Mouse (Mus musculus) forebrain, embryonic 15.5 days (tissue): ENCODE measurements around the gene Hamp2. TPM values are rescaled to one million over a fixed set of nuclear protein-coding genes. Genes with fewer than 3 reads are reported as not detected.

Experiments used
- ATAC-seq: fragments of 200-750 bp; cut with Nextera tagmentation; replicated peaks from 2 replicates; pipeline ENCODE4 v1.8.0; 2017; ENCODE audit warnings: mild to moderate bottlenecking, moderate TSS enrichment, moderate library complexity
- H3K27ac ChIP-seq: fragments of 300-500 bp; sonication (generic); replicated peaks from 2 replicates; pipeline ENCODE4 v1.5.1; 2015; ENCODE audit warnings: mild to moderate bottlenecking, inconsistent platforms
- H3K27me3 ChIP-seq: fragments of 300-500 bp; sonication (generic); 2 replicates; pipeline ENCODE4 v1.6.1; 2015; ENCODE audit warnings: inconsistent platforms
- H3K36me3 ChIP-seq: fragments of 300-500 bp; sonication (generic); 2 replicates; pipeline ENCODE4 v1.6.1; 2015; ENCODE audit warnings: mild to moderate bottlenecking, inconsistent platforms
- H3K4me1 ChIP-seq: fragments of 300-500 bp; sonication (generic); 2 replicates; pipeline ENCODE4 v1.6.1; 2015; ENCODE audit warnings: inconsistent platforms
- H3K4me2 ChIP-seq: fragments of 300-500 bp; sonication (generic); replicated peaks from 2 replicates; pipeline ENCODE4 v1.6.1; 2015; ENCODE audit warnings: mild to moderate bottlenecking, inconsistent platforms
- H3K4me3 ChIP-seq: fragments of 300-500 bp; sonication (generic); 2 replicates; pipeline ENCODE4 v1.5.1; 2015; ENCODE audit warnings: mild to moderate bottlenecking, inconsistent platforms
- H3K9ac ChIP-seq: fragments of 300-500 bp; sonication (generic); replicated peaks from 2 replicates; pipeline ENCODE4 v1.6.1; 2015; ENCODE audit warnings: mild to moderate bottlenecking, inconsistent platforms
- H3K9me3 ChIP-seq: fragments of 300-500 bp; sonication (generic); 2 replicates; pipeline ENCODE4 v1.6.1; 2016; ENCODE audit warnings: inconsistent platforms
- WGBS: fragments of 180-500 bp; shearing (Covaris S2); methylation state at CpG from one replicate; pipeline ENCODE4 v1.1.7; 2015; ENCODE audit warnings: mixed read lengths; 5-methylcytosine and 5-hydroxymethylcytosine counted together
- polyA plus RNA-seq: library from polyadenylated mRNA; unstranded; fragments of >200 nt; fragmentation: Nextera tagmentation; extraction: Ambion mirVana; gene quantifications from 2 replicates; pipeline ENCODE4 v1.2.1, GENCODE M21; 2015

Gene Hamp2
- polyA plus RNA-seq, 1 experiment from 2014 or later, result not detected

- Histone ChIP-seq H3K4me2 (no peak overlapping the region), H3K9ac (no peak overlapping the region), H3K9me3 (no peaks in the 10 kb centered on the region), H3K36me3 (no peaks in the 10 kb centered on the region), H3K4me3 (no peak overlapping the region), H3K27ac (no peak overlapping the region), H3K4me1 (peaks cover 10% of the 10 kb centered on the region; the same call in 1 of the 2 replicates), H3K27me3 (no peaks in the 10 kb centered on the region)
- WGBS, result 83% methylated on average over 6 of the region's 6 CpGs
- ATAC-seq, result no peak
Observed at GRCm38 (mm10) chr7:30909773-30910172, 14.7 kb downstream of the Hamp2 start.

- peak overlapping the region; percentile 49 for H3K4me2 ChIP-seq
- no peaks in the 10 kb centered on the region for H3K9me3 ChIP-seq
- H3K9ac ChIP-seq, result no peak overlapping the region
- peak overlapping the region; percentile 27 for H3K4me3 ChIP-seq
- no peak for ATAC-seq
- no peaks in the 10 kb centered on the region for H3K27me3 ChIP-seq
- H3K27ac ChIP-seq, result no peak overlapping the region
- peaks cover 10% of the 10 kb centered on the region; the same call in 1 of the 2 replicates for H3K4me1 ChIP-seq
- no peaks in the 10 kb centered on the region for H3K36me3 ChIP-seq
- 22% methylated on average over 15 of the region's 17 CpGs for WGBS
Observed at GRCm38 (mm10) chr7:30908992-30909431, 15.5 kb downstream of the Hamp2 start.

GRCm38 (mm10) chr7:30908277-30908991 lies 16.0 kb downstream of the Hamp2 start:
- Histone ChIP-seq H3K4me3 (peak overlapping the region; percentile 27), H3K36me3 (no peaks in the 10 kb centered on the region), H3K4me2 (peak overlapping the region; percentile 49), H3K27ac (no peak overlapping the region), H3K9ac (0 out of 2 replicates have a peak overlapping the region, but pooled peaks have one; percentile 26), H3K9me3 (no peaks in the 10 kb centered on the region), H3K4me1 (peaks cover 10% of the 10 kb centered on the region; the same call in 1 of the 2 replicates), H3K27me3 (no peaks in the 10 kb centered on the region)
- peak; percentile 58 for ATAC-seq
- WGBS, result 4% methylated on average over 25 of the region's 26 CpGs

- ATAC-seq, result no peak
- H3K9me3 ChIP-seq, result no peaks in the 10 kb centered on the region
- peaks cover 10% of the 10 kb centered on the region; the same call in 1 of the 2 replicates for H3K4me1 ChIP-seq
- no peak overlapping the region for H3K4me2 ChIP-seq
- H3K9ac ChIP-seq, result no peak overlapping the region
- 60% methylated on average over 4 of the region's 4 CpGs for WGBS
- H3K36me3 ChIP-seq, result no peaks in the 10 kb centered on the region
- no peak overlapping the region for H3K27ac ChIP-seq
- no peaks in the 10 kb centered on the region for H3K27me3 ChIP-seq
- H3K4me3 ChIP-seq, result no peak overlapping the region
Observed at GRCm38 (mm10) chr7:30904042-30904441, 20.4 kb downstream of the Hamp2 start.

GRCm38 (mm10) chr7:30895217-30895616 lies 29.3 kb downstream of the Hamp2 start:
- Histone ChIP-seq H3K27ac (no peak overlapping the region), H3K9me3 (no peaks in the 10 kb centered on the region), H3K4me2 (no peak overlapping the region), H3K4me3 (no peak overlapping the region), H3K4me1 (no peaks in the 10 kb centered on the region), H3K9ac (no peak overlapping the region), H3K27me3 (no peaks in the 10 kb centered on the region), H3K36me3 (no peaks in the 10 kb centered on the region)
- WGBS, result 95% methylated on average over 3 of the region's 3 CpGs
- ATAC-seq, result no peak

GRCm38 (mm10) chr7:30892515-30892914 lies 32.0 kb downstream of the Hamp2 start:
- no peak for ATAC-seq
- Histone ChIP-seq H3K9ac (no peak overlapping the region), H3K4me3 (no peak overlapping the region), H3K36me3 (no peaks in the 10 kb centered on the region), H3K9me3 (no peaks in the 10 kb centered on the region), H3K4me2 (no peak overlapping the region), H3K27ac (no peak overlapping the region), H3K27me3 (no peaks in the 10 kb centered on the region), H3K4me1 (no peaks in the 10 kb centered on the region)
- WGBS, result 77% methylated on average over 3 of the region's 3 CpGs

- Histone ChIP-seq H3K4me3 (no peak overlapping the region), H3K27ac (no peak overlapping the region), H3K27me3 (no peaks in the 10 kb centered on the region), H3K9ac (no peak overlapping the region), H3K4me1 (no peaks in the 10 kb centered on the region), H3K36me3 (no peaks in the 10 kb centered on the region), H3K9me3 (no peaks in the 10 kb centered on the region), H3K4me2 (no peak overlapping the region)
- ATAC-seq, result no peak
- 87% methylated on average over 9 of the region's 9 CpGs for WGBS
Observed at GRCm38 (mm10) chr7:30891746-30892145, 32.7 kb downstream of the Hamp2 start.

- no peaks in the 10 kb centered on the region for H3K4me1 ChIP-seq
- 72% methylated on average over 2 of the region's 2 CpGs for WGBS
- no peak overlapping the region for H3K4me2 ChIP-seq
Observed at GRCm38 (mm10) chr7:30890681-30891080, 33.8 kb downstream of the Hamp2 start.

GRCm38 (mm10) chr7:30888786-30889185 lies 35.7 kb downstream of the Hamp2 start:
- Histone ChIP-seq H3K4me1 (no peaks in the 10 kb centered on the region), H3K9me3 (no peaks in the 10 kb centered on the region), H3K27me3 (no peaks in the 10 kb centered on the region), H3K4me3 (no peak overlapping the region), H3K4me2 (no peak overlapping the region), H3K36me3 (no peaks in the 10 kb centered on the region), H3K9ac (no peak overlapping the region), H3K27ac (no peak overlapping the region)
- WGBS, result 82% methylated on average over 7 of the region's 7 CpGs
- no peak for ATAC-seq

More at GRCm38 (mm10) chr7:30890681-30891080, 33.8 kb downstream of the Hamp2 start:
- no peak overlapping the region for H3K4me3 ChIP-seq
- H3K27ac ChIP-seq, result no peak overlapping the region
- H3K27me3 ChIP-seq, result no peaks in the 10 kb centered on the region
- H3K9ac ChIP-seq, result no peak overlapping the region
- H3K36me3 ChIP-seq, result no peaks in the 10 kb centered on the region
- ATAC-seq, result no peak
- no peaks in the 10 kb centered on the region for H3K9me3 ChIP-seq

GRCm38 (mm10) chr7:30887568-30888188 lies 36.8 kb downstream of the Hamp2 start:
- H3K4me1 ChIP-seq, result no peaks in the 10 kb centered on the region
- no peak overlapping the region for H3K9ac ChIP-seq
- H3K36me3 ChIP-seq, result no peaks in the 10 kb centered on the region
- H3K27me3 ChIP-seq, result no peaks in the 10 kb centered on the region
- no peak overlapping the region for H3K4me2 ChIP-seq
- no peaks in the 10 kb centered on the region for H3K9me3 ChIP-seq
- 84% methylated on average over 14 of the region's 14 CpGs for WGBS
- H3K27ac ChIP-seq, result no peak overlapping the region
- ATAC-seq, result no peak
- H3K4me3 ChIP-seq, result no peak overlapping the region

- WGBS, result 75% methylated on average over 4 of the region's 4 CpGs
- Histone ChIP-seq H3K4me1 (no peaks in the 10 kb centered on the region), H3K27me3 (no peaks in the 10 kb centered on the region), H3K4me2 (no peak overlapping the region), H3K36me3 (no peaks in the 10 kb centered on the region), H3K4me3 (no peak overlapping the region), H3K9me3 (no peaks in the 10 kb centered on the region), H3K9ac (no peak overlapping the region), H3K27ac (no peak overlapping the region)
- ATAC-seq, result no peak
Observed at GRCm38 (mm10) chr7:30886852-30887251, 37.6 kb downstream of the Hamp2 start.

GRCm38 (mm10) chr7:30884047-30884446 lies 40.4 kb downstream of the Hamp2 start:
- no peaks in the 10 kb centered on the region for H3K36me3 ChIP-seq
- no peak overlapping the region for H3K4me2 ChIP-seq
- no peaks in the 10 kb centered on the region for H3K9me3 ChIP-seq
- no peaks in the 10 kb centered on the region for H3K4me1 ChIP-seq
- no peak for ATAC-seq
- H3K27ac ChIP-seq, result no peak overlapping the region
- H3K27me3 ChIP-seq, result no peaks in the 10 kb centered on the region
- H3K4me3 ChIP-seq, result no peak overlapping the region
- H3K9ac ChIP-seq, result no peak overlapping the region
